Mouse (Mus musculus): ENCODE measurements around the gene Furin. TPM values are rescaled to one million over a fixed set of nuclear protein-coding genes. Genes with fewer than 3 reads are reported as not detected.

Furin gene
- polyA plus RNA-seq, 1 experiment from 2014 or later: 11.0 TPM

Other genes with a start within 250 kb of the Furin start
- gene Sema4b, start 218.6 kb downstream of the Furin start, polyA plus RNA-seq (2015; fragmentation: Nextera tagmentation; extraction: Ambion mirVana): 18.6 and 19.8 TPM in 2 replicates
- gene Cib1, start 172.6 kb downstream of the Furin start, polyA plus RNA-seq (2015; fragmentation: Nextera tagmentation; extraction: Ambion mirVana): 69.9 and 71.1 TPM in 2 replicates
- gene Gdpgp1, start 172.6 kb downstream of the Furin start, polyA plus RNA-seq (2015; fragmentation: Nextera tagmentation; extraction: Ambion mirVana): 3.8 TPM in 2 replicates
- gene Ttll13, start 159.1 kb downstream of the Furin start, polyA plus RNA-seq (2015; fragmentation: Nextera tagmentation; extraction: Ambion mirVana): 0.90 and 2.3 TPM in 2 replicates
- gene Ngrn, start 144.2 kb downstream of the Furin start, polyA plus RNA-seq (2015; fragmentation: Nextera tagmentation; extraction: Ambion mirVana): 52.2 and 52.5 TPM in 2 replicates
- 13.8 and 16.2 TPM in 2 replicates for gene Vps33b, start 135.8 kb downstream of the Furin start, polyA plus RNA-seq (2015; fragmentation: Nextera tagmentation; extraction: Ambion mirVana)
- gene Prc1, start 111.0 kb downstream of the Furin start, polyA plus RNA-seq (2015; fragmentation: Nextera tagmentation; extraction: Ambion mirVana): 121 and 130 TPM in 2 replicates
- 15.6 and 17.2 TPM in 2 replicates for gene Rccd1, start 81.0 kb downstream of the Furin start, polyA plus RNA-seq (2015; fragmentation: Nextera tagmentation; extraction: Ambion mirVana)
- 49.0 and 53.1 TPM in 2 replicates for gene Unc45a, start 64.4 kb downstream of the Furin start, polyA plus RNA-seq (2015; fragmentation: Nextera tagmentation; extraction: Ambion mirVana)
- gene Hddc3, start 62.3 kb downstream of the Furin start, polyA plus RNA-seq (2015; fragmentation: Nextera tagmentation; extraction: Ambion mirVana): 21.6 and 29.0 TPM in 2 replicates
- 25.3 and 28.7 TPM in 2 replicates for gene Man2a2, start 34.1 kb downstream of the Furin start, polyA plus RNA-seq (2015; fragmentation: Nextera tagmentation; extraction: Ambion mirVana)
- gene Fes, start 17.5 kb downstream of the Furin start, polyA plus RNA-seq (2015; fragmentation: Nextera tagmentation; extraction: Ambion mirVana): 12.8 and 13.8 TPM in 2 replicates
- gene Blm, start 129.7 kb upstream of the Furin start, polyA plus RNA-seq (2015; fragmentation: Nextera tagmentation; extraction: Ambion mirVana): 27.1 and 28.3 TPM in 2 replicates

All from embryonic facial prominence, embryonic 13.5 days (tissue).